Mouse (Mus musculus) stomach, postnatal 0 days (tissue): ENCODE measurements around the gene Zfp2. TPM values are rescaled to one million over a fixed set of nuclear protein-coding genes. Genes with fewer than 3 reads are reported as not detected.

Experiments
- ATAC-seq: fragments of 200-750 bp; cut with Nextera tagmentation; 2 replicates; pipeline ENCODE4 v1.8.0; 2017; ENCODE audit not compliant: low FRiP score, low TSS enrichment
- DNase-seq: peaks from one replicate; pipeline ENCODE4 v3.0.0-alpha.2; 2016; ENCODE audit warnings: low spot score
- H3K27ac ChIP-seq: fragments of 300-500 bp; sonication (generic); replicated peaks from 2 replicates; pipeline ENCODE4 v1.5.1; 2014; ENCODE audit warnings: mild to moderate bottlenecking, control low read depth
- H3K27me3 ChIP-seq: fragments of 300-500 bp; sonication (generic); 2 replicates; pipeline ENCODE4 v1.6.1; 2014; ENCODE audit warnings: low read length; ENCODE audit not compliant: control insufficient read depth, insufficient read depth
- H3K36me3 ChIP-seq: fragments of 300-500 bp; sonication (generic); 2 replicates; pipeline ENCODE4 v1.6.1; 2014; ENCODE audit warnings: low read length, mixed read lengths; ENCODE audit not compliant: control insufficient read depth, insufficient read depth
- H3K4me1 ChIP-seq: fragments of 300-500 bp; sonication (generic); replicated peaks from 2 replicates; pipeline ENCODE4 v1.6.1; 2014; ENCODE audit warnings: antibody characterized with exemption; ENCODE audit not compliant: control insufficient read depth, insufficient read depth
- H3K4me2 ChIP-seq: fragments of 300-500 bp; sonication (generic); replicated peaks from 2 replicates; pipeline ENCODE4 v1.6.1; 2014; ENCODE audit warnings: low read depth, mild to moderate bottlenecking, control low read depth, moderate library complexity
- H3K4me3 ChIP-seq: fragments of 300-500 bp; sonication (generic); 2 replicates; pipeline ENCODE4 v1.5.1; 2014; ENCODE audit warnings: low read depth, low read length, control low read depth
- H3K9ac ChIP-seq: fragments of 300-500 bp; sonication (generic); 2 replicates; pipeline ENCODE4 v1.6.1; 2014; ENCODE audit warnings: mild to moderate bottlenecking, low read length, control low read depth, mixed read lengths
- H3K9me3 ChIP-seq: fragments of 300-500 bp; sonication (generic); 2 replicates; pipeline ENCODE4 v1.6.1; 2016; ENCODE audit warnings: low read length; ENCODE audit not compliant: control insufficient read depth
- CTCF ChIP-seq: IDR thresholded peaks from 2 replicates; pipeline ENCODE4 v1.5.1; 2016; ENCODE audit warnings: antibody characterized with exemption, low read depth, mild to moderate bottlenecking, moderate library complexity
- EP300 ChIP-seq: optimal IDR thresholded peaks from 2 replicates; pipeline ENCODE3; 2016; ENCODE audit warnings: antibody characterized with exemption
- WGBS: fragments of 180-500 bp; shearing (Covaris S2); extraction: QIAGEN DNeasy Blood & Tissue Kit; methylation state at CpG from one replicate; pipeline ENCODE4 v1.1.7; 2014; 5-methylcytosine and 5-hydroxymethylcytosine counted together
- polyA plus RNA-seq: library from polyadenylated mRNA; unstranded; fragments of >200 nt; fragmentation: Nextera tagmentation; extraction: Ambion mirVana; gene quantifications from 2 replicates; pipeline ENCODE4 v1.2.1, GENCODE M21; 2015

Zfp2 gene
- polyA plus RNA-seq: 3.9 and 4.6 TPM in 2 replicates

- peak; percentile 99 for ATAC-seq
- DNase-seq: peak; percentile 91
- no peaks in the 10 kb centered on the region for H3K9me3 ChIP-seq
Observed at GRCm38 (mm10) chr11:50915671-50916320, at the start of gene Zfp2. Gene Zfp2, minus strand, starts transcription at chr11:50916165.

GRCm38 (mm10) chr11:50964886-50965285 is 48.9 kb upstream of the Zfp2 start:
- Histone ChIP-seq H3K9me3 (no peaks in the 10 kb centered on the region), H3K9ac (no peak overlapping the region), H3K4me2 (no peak overlapping the region), H3K27me3 (no peaks in the 10 kb centered on the region), H3K36me3 (no peaks in the 10 kb centered on the region), H3K4me1 (no peaks in the 10 kb centered on the region), H3K4me3 (no peak overlapping the region), H3K27ac (no peak overlapping the region)
- ATAC-seq (no peak), DNase-seq (no peak)
- WGBS: 79% methylated on average over 2 of the region's 2 CpGs
- TF ChIP-seq CTCF (no peak), EP300 (peak; percentile 38)

More at GRCm38 (mm10) chr11:50915671-50916320, at the start of gene Zfp2:
- Histone ChIP-seq H3K27ac (peak within 1 kb of the TSS; percentile 25; the same call in 1 of the 2 replicates), H3K27me3 (no peaks in the 10 kb centered on the region), H3K9ac (peak within 1 kb of the TSS; percentile 82), H3K4me1 (no peaks in the 10 kb centered on the region), H3K36me3 (no peaks in the 10 kb centered on the region), H3K4me2 (peak within 1 kb of the TSS; percentile 73), H3K4me3 (peak within 1 kb of the TSS; percentile 84)
- TF ChIP-seq EP300 (no peak), CTCF (peak; percentile 78)
- under 1% methylated on average over 45 of the region's 47 CpGs for WGBS

GRCm38 (mm10) chr11:50953665-50954064 is 37.7 kb upstream of the Zfp2 start, which contains the start of gene Prop1:
Gene Prop1, minus strand, starts transcription at chr11:50953765.
- no peak for ATAC-seq
- Histone ChIP-seq H3K4me2 (no peak within 1 kb of the TSS), H3K36me3 (no peaks in the 10 kb centered on the region)

GRCm38 (mm10) chr11:50952290-50952689 is 36.3 kb upstream of the Zfp2 start:
- no peaks in the 10 kb centered on the region for H3K9me3 ChIP-seq
- no peak overlapping the region for H3K4me3 ChIP-seq
- ATAC-seq (peak; percentile 63; the same call in 1 of the 2 replicates), DNase-seq (peak; percentile 52)
- H3K4me1 ChIP-seq: no peaks in the 10 kb centered on the region
- H3K4me2 ChIP-seq: no peak overlapping the region
- 48% methylated on average over 14 of the region's 14 CpGs for WGBS
- TF ChIP-seq EP300 (no peak), CTCF (no peak)
- H3K36me3 ChIP-seq: no peaks in the 10 kb centered on the region
- H3K9ac ChIP-seq: no peak overlapping the region
- H3K27ac ChIP-seq: no peak overlapping the region
- H3K27me3 ChIP-seq: no peaks in the 10 kb centered on the region

More at GRCm38 (mm10) chr11:50953665-50954064, 37.7 kb upstream of the Zfp2 start, which contains the start of gene Prop1:
- DNase-seq: no peak
- TF ChIP-seq EP300: no peak
- no peak for TF ChIP-seq CTCF
- WGBS: 72% methylated on average over 6 of the region's 6 CpGs
- Histone ChIP-seq H3K4me3 (no peak within 1 kb of the TSS), H3K27ac (no peak within 1 kb of the TSS), H3K4me1 (no peaks in the 10 kb centered on the region), H3K27me3 (no peaks in the 10 kb centered on the region), H3K9ac (no peak within 1 kb of the TSS), H3K9me3 (no peaks in the 10 kb centered on the region)

GRCm38 (mm10) chr11:50943506-50943905 is 27.5 kb upstream of the Zfp2 start, which contains the start of gene 4933414I15Rik:
Gene 4933414I15Rik, minus strand, starts transcription at chr11:50943765.
- DNase-seq: no peak
- H3K9me3 ChIP-seq: no peaks in the 10 kb centered on the region
- TF ChIP-seq EP300 (no peak), CTCF (no peak)
- H3K4me2 ChIP-seq: no peak within 1 kb of the TSS
- WGBS: 76% methylated on average over 14 of the region's 14 CpGs
- H3K4me3 ChIP-seq: no peak within 1 kb of the TSS
- no peak within 1 kb of the TSS for H3K27ac ChIP-seq
- no peaks in the 10 kb centered on the region for H3K27me3 ChIP-seq
- ATAC-seq: no peak
- no peak within 1 kb of the TSS for H3K9ac ChIP-seq
- no peaks in the 10 kb centered on the region for H3K36me3 ChIP-seq
- H3K4me1 ChIP-seq: no peaks in the 10 kb centered on the region

- no peaks in the 10 kb centered on the region for H3K36me3 ChIP-seq
- TF ChIP-seq EP300: no peak
- no peak for TF ChIP-seq CTCF
- no peak overlapping the region for H3K4me3 ChIP-seq
- H3K4me1 ChIP-seq: no peaks in the 10 kb centered on the region
- no peaks in the 10 kb centered on the region for H3K9me3 ChIP-seq
- ATAC-seq: no peak
- no peaks in the 10 kb centered on the region for H3K27me3 ChIP-seq
- WGBS: 64% methylated on average over 12 of the region's 12 CpGs
- H3K9ac ChIP-seq: no peak overlapping the region
- no peak overlapping the region for H3K27ac ChIP-seq
- H3K4me2 ChIP-seq: no peak overlapping the region
- no peak for DNase-seq
Observed at GRCm38 (mm10) chr11:50942386-50942785, 26.4 kb upstream of the Zfp2 start.
